Mouse (Mus musculus): ENCODE data around the gene 6820408C15Rik.

The 6820408C15Rik gene

GRCm38 (mm10) chr2:152459241-152459640, 43.9 kb downstream of the 6820408C15Rik start:
- in situ Hi-C loops (cut with MboI; ENCODE audit: low sequenced_read_pairs) = no loop called here

DNA sequence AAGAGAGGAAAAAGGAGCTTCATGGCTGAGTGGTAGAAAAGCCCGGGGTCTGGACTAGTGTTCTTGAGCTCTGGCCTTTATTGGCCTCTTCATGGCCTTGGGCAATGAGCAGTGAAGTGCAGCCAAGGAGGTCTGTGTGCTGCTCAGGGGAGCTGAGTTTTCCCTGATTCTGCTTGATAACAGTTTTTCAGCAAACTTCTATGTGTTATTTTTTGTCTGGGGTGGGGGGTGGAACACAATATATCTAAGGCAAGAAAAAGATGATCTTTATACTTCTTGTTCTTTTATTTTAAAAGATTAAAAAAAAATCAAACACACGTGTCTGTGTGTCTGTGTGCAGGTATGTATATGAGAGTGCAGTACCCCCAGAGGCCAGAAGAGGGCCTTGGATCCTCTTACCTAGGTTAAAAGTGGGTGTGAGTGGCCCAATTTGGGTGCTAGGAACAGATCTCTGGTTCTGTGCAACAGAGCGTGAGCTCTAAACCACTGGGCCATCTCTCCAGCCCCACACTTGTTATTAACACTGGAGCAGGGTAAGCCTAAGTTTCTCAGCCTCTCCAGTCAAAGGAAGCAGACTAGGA, 49.3 kb downstream of the 6820408C15Rik start, which contains the start of gene Defb23:
Gene Defb23 (minus strand): TSS at position 51 of the 581 bp plus-strand sequence.
- in situ Hi-C loops (cut with MboI; ENCODE audit: low sequenced_read_pairs) = no loop called here

- in situ Hi-C loops (cut with MboI; ENCODE audit: low sequenced_read_pairs) = no loop called here
Observed at GRCm38 (mm10) chr2:152470973-152471372, 55.6 kb downstream of the 6820408C15Rik start.

GRCm38 (mm10) chr2:152472434-152472833, 57.0 kb downstream of the 6820408C15Rik start:
- in situ Hi-C loops (cut with MboI; ENCODE audit: low sequenced_read_pairs) = no loop called here

DNA sequence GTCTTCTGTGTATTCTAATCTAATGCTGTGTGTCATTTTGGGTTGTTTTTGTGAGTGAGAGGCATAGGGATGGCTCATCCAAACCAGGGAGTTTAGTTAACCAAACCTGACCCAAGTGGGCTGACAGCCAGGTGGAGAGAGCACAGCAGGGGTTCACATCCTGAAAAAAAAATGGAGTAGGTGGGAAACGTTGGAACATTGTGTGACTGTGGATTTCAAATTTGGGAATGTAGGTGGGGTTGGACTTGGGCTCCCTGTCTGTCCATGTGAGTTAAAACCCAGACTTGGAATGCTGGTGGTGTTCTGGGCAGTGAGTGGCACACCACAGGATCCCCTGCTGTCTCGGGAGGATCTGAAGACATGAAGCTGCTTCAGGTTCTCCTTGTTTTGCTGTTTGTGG, 61.4 kb downstream of the 6820408C15Rik start, which contains the start of gene Defb20:
Gene Defb20 (plus strand): TSS at position 301 of the 400 bp plus-strand sequence.
- in situ Hi-C loops (cut with MboI; ENCODE audit: low sequenced_read_pairs) = no loop called here

GRCm38 (mm10) chr2:152480881-152481280, 65.5 kb downstream of the 6820408C15Rik start:
- in situ Hi-C loops (cut with MboI; ENCODE audit: low sequenced_read_pairs) = no loop called here

DNA sequence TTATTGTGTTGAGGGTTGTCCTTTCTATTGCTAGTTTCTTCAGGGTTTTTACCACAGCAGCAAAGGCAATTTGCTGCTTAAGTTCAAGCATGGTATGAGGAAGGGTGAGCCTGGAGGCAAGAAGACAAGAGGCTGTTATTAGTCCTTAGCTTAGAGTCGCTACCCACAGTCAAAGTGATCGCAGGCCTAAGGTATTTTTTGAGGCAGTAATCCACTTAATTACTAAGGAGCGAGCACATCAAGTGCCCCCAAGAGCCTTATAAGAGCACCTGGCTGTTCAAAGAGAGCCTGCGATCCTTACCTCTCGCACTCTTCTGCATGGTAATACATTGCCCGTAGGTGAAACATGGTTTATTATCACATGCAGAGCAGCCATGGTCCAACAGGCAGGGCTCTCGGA, 66.3 kb downstream of the 6820408C15Rik start:
- in situ Hi-C loops (cut with MboI; ENCODE audit: low sequenced_read_pairs) = no loop called here

DNA sequence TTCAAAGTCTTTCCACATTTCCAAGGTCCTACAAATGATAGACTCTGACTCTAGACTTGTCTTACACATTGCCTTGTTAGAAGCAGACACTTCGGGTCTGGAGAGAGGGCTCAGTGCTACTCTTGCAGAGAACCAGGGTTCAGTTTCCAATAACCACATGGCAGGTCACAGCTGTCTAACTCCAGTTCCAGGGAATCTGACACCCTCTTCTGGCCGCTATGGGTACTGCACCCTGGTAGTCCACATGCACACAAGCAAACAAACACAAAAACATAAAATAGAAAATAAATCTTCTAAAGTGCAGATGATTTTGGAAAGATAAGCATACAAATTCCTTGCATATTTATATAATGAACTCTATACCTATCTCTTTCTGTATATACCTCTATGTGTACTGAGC, 71.6 kb downstream of the 6820408C15Rik start:
- in situ Hi-C loops (cut with MboI; ENCODE audit: low sequenced_read_pairs) = no loop called here

GRCm38 (mm10) chr2:152490038-152490437, 74.7 kb downstream of the 6820408C15Rik start, which contains the start of gene Defb22:
Gene Defb22 (minus strand): TSS chr2:152490138.
- in situ Hi-C loops (cut with MboI; ENCODE audit: low sequenced_read_pairs) = no loop called here

GRCm38 (mm10) chr2:152493151-152493550, 77.8 kb downstream of the 6820408C15Rik start:
- in situ Hi-C loops (cut with MboI; ENCODE audit: low sequenced_read_pairs) = no loop called here

All from CH12F3 (cell line).